Mouse (Mus musculus): Measurements from ENCODE around the gene Psmb10.

GRCm38 (mm10) chr8:105900180-105900940 lies 37.9 kb downstream of the Psmb10 start, which contains the start of gene Pskh1:
- TF ChIP-seq POLR2A (IDR thresholded peaks at IDR 0.05; ENCODE audit: control insufficient read depth, low read depth, low read length) (peak; percentile 83), CTCF (IDR thresholded peaks at IDR 0.05; ENCODE audit: control insufficient read depth, insufficient read depth, insufficient replicate concordance, low read depth, low read length) (no peak)

Measured in testis, adult 2 months (tissue).